Mouse (Mus musculus): ENCODE results near the gene Adamts2.

GRCm38 (mm10) chr11:50736548-50736947 is 134.7 kb downstream of the Adamts2 start:
- TF ChIP-seq CTCF (IDR thresholded peaks at IDR 0.05; ENCODE audit: low read depth) (no peak), EP300 (IDR thresholded peaks at IDR 0.05; ENCODE audit: low read depth) (no peak)
